Mouse (Mus musculus) adrenal gland, postnatal 25 days (tissue): ENCODE results near the gene Foxo4. TPM values are rescaled to one million over a fixed set of nuclear protein-coding genes. Genes with fewer than 3 reads are reported as not detected.

Experiments
- DNase-seq: peaks from one replicate; pipeline ENCODE4 v3.0.0; 2021; ENCODE audit warnings: mixed read lengths
- total RNA-seq: library from RNA; stranded (reverse); gene quantifications from 2 replicates; pipeline ENCODE4 v1.2.3, GENCODE M21; 2021

The Foxo4 gene
- total RNA-seq, 1 experiment from 2014 or later: 40.7 TPM

DNA sequence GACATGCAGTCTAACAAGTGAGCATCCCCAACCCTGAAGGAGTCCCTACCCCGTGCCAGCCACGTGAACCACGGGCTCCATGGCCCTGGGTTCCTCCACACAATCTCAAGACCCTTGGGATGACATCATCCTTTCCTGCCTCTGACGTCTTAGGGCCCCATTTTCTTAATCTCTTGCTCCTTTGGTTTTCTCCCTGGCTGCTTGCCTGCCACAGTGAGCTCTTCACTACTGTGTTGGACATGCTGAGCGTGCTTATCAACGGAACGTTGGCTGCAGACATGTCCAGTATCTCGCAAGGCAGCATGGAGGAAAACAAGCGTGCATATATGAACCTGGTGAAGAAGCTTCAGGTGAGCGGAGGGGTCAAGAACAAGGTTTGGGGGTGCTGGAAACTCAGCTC is 35.8 kb downstream of the Foxo4 start:
- DNase-seq: no peak

GRCm38 (mm10) chrX:101299055-101299454 is 44.7 kb downstream of the Foxo4 start, which contains the start of gene Nlgn3:
Nlgn3 (plus strand) TSS chrX:101299168.
- DNase-seq: peak; percentile 38

DNA sequence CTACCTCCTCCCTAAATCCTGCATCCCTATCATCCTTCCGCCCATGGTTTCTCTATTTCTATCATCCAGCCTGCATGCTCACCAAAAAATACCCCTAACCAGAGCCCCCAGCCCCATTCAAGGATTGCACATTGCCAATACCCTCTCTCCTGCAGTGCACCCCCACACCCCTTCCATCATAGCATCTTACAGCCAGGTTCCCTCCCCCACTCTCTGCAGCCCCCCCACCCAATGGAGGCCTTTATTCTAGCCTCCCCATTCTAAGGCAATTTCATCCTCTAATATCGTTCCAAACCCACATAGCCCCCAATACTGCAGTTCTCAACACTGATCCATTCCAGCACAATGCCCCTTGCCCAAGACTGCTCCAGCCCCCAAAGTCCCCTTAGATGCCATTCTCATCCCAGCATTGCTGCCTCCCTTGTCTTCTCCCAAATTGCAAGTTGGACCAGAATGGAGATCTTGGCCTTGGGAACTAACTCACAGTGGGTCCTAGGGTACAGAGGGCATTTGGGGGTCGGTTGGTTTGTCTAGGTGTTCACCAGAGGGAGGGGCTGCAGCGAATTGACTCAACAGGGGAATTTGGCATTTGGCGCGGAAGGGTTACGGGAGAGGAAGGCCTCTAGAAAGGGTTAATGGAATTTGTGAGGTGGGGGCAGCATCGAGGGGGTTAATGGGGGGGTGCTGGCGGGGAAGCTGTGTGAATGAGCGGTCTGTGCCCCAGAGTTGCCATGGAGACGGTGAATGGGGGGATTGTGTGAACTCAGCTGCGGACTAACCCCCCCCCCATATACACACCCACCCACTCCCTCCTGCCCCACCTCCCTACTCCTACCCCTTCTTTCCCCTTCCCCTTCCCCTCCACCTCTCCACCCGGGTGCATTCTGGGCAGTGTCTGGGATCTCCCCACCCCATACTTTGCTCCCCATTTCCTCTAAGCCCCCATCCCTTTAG is 45.4 kb downstream of the Foxo4 start:
- no peak for DNase-seq

DNA sequence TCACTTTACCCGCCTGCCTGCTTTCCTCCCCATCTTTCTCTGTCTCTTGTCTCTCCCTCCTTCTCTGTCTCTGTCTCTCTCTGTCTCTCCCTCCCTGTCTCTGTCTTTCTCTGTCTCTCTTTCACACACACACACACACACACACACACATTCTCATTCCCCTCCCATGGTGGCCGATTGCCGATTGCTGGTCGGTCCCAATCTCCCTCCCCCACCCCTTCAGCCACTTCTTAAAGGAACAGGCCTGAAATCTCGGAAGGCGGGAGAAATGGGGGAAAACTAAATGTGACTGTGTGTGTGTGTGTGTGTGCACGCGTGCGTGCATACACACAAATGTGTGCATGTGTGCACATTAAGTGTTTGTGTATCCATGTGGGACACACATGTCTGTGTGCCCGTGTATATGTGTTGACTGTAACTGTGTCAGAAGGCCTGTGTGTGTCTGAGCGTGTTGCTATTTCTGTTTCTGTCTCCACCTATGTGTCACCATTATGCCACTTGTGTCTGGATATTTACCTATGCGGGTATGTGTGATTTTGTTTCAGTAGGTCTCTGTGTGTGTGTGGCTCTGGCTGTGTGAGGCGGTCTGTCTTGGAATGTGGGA is 46.2 kb downstream of the Foxo4 start:
- DNase-seq: no peak

- no peak for DNase-seq
These were observed 47.3 kb downstream of the Foxo4 start for GRCm38 (mm10) chrX:101301654-101302053.

DNA sequence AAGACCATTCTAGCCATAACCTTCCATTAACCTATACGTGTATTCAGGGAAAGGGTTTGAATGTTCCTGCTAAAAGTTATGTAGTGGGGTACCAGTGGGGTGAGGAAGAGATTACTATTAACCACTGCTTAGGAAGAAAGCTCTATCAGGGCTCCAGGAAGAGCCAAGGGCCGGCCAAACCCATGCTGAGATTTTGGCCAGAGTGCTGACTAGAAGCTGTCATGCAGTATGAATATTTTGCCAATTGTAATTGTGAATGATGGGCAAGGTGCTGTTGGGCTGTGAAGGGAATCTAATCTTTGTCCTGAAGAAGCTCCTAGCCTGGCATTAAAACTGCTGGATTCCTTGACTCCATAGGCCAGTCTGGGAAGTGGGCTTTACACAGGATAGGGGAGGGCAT is 50.3 kb downstream of the Foxo4 start:
- DNase-seq: no peak

- no peak for DNase-seq
These were observed 55.0 kb downstream of the Foxo4 start for GRCm38 (mm10) chrX:101309299-101309698.

Other genes starting within 250 kb of the Foxo4 start
- gene Tex11, start 194.9 kb upstream of the Foxo4 start, total RNA-seq: not detected in 2 replicates
- 0.58 TPM in 1 of 2 replicates, not detected in the other for gene Slc7a3, start 168.5 kb upstream of the Foxo4 start, total RNA-seq
- gene Snx12, start 32.0 kb upstream of the Foxo4 start, total RNA-seq: 35.7 and 52.4 TPM in 2 replicates
- gene Gm614, start 9.5 kb downstream of the Foxo4 start, total RNA-seq: not detected in 2 replicates
- 8.3 and 9.7 TPM in 2 replicates for gene Il2rg, start 13.7 kb downstream of the Foxo4 start, total RNA-seq
- gene Gm20489, start 14.5 kb downstream of the Foxo4 start, total RNA-seq: not detected in 2 replicates
- gene Med12, start 19.5 kb downstream of the Foxo4 start, total RNA-seq: 42.3 and 51.4 TPM in 2 replicates
- gene Nlgn3, start 44.6 kb downstream of the Foxo4 start, total RNA-seq: 13.5 and 15.0 TPM in 2 replicates
- 8.5 TPM in 1 of 2 replicates, not detected in the other for gene Gjb1, start 121.8 kb downstream of the Foxo4 start, total RNA-seq
- 77.9 and 131 TPM in 2 replicates for gene Zmym3, start 166.3 kb downstream of the Foxo4 start, total RNA-seq
- 218 and 222 TPM in 2 replicates for gene Nono, start 174.8 kb downstream of the Foxo4 start, total RNA-seq
- 0.94 and 1.2 TPM in 2 replicates for gene Itgb1bp2, start 194.6 kb downstream of the Foxo4 start, total RNA-seq